Mouse (Mus musculus) heart, postnatal 14 days (tissue): ENCODE measurements at regions not wholly inside any gene's neighbourhood (a gene's known extent, or its start where the extent isn't known, plus 50 kb on each side); places are given as distances from the start of the nearest gene placed in this dataset.

Experiments
- DNase-seq, 2 experiments: peaks; one replicate each; pipeline ENCODE4 v3.0.0; 2021 to 2022
- intact Hi-C: fragments of 180-260 bp; cut with DNase I; formaldehyde crosslinking; loops from one replicate; pipeline ENCODE4 v1.15.1; 2025

GRCm38 (mm10) chr3:58342096-58342495, 72.4 kb upstream of the Tsc22d2 start:
- peak; percentile 8 to 23 for DNase-seq
- intact Hi-C loops, result no loop called here

- intact Hi-C loops, result no loop called here
- DNase-seq, result no peak
Measured at GRCm38 (mm10) chr3:58362563-58362962, 52.0 kb upstream of the Tsc22d2 start.

- intact Hi-C loops, result no loop called here
- DNase-seq, result no peak
Measured at GRCm38 (mm10) chr3:58364526-58364925, 50.0 kb upstream of the Tsc22d2 start.
